Mouse (Mus musculus) midbrain, embryonic 11.5 days (tissue): ENCODE measurements around the gene Heatr6. TPM values are rescaled to one million over a fixed set of nuclear protein-coding genes. Genes with fewer than 3 reads are reported as not detected.

Experiments
- ATAC-seq: fragments of 200-750 bp; cut with Nextera tagmentation; 2 replicates; pipeline ENCODE4 v1.8.0; 2017; ENCODE audit warnings: moderate TSS enrichment, moderate library complexity; ENCODE audit not compliant: low FRiP score
- DNase-seq: peaks from one replicate; pipeline ENCODE4 v3.0.0; 2015; ENCODE audit warnings: low spot score; ENCODE audit errors: missing footprints
- H3K27ac ChIP-seq: fragments of 300-500 bp; sonication (generic); 2 replicates; pipeline ENCODE4 v1.5.1; 2014; ENCODE audit warnings: low read depth, low read length
- H3K27me3 ChIP-seq: fragments of 300-500 bp; sonication (generic); 2 replicates; pipeline ENCODE4 v1.6.1; 2014; ENCODE audit warnings: mild to moderate bottlenecking, low read length, moderate library complexity, mixed read lengths; ENCODE audit not compliant: control insufficient read depth, insufficient read depth
- H3K36me3 ChIP-seq: fragments of 300-500 bp; sonication (generic); 2 replicates; pipeline ENCODE4 v1.6.1; 2014; ENCODE audit warnings: mild to moderate bottlenecking, low read length, moderate library complexity, mixed read lengths; ENCODE audit not compliant: control insufficient read depth, insufficient read depth
- H3K4me1 ChIP-seq: fragments of 300-500 bp; sonication (generic); 2 replicates; pipeline ENCODE4 v1.6.1; 2014; ENCODE audit warnings: low read length; ENCODE audit not compliant: control insufficient read depth, insufficient read depth
- H3K4me2 ChIP-seq: fragments of 300-500 bp; sonication (generic); 2 replicates; pipeline ENCODE4 v1.6.1; 2014; ENCODE audit warnings: mild to moderate bottlenecking, moderate library complexity
- H3K4me3 ChIP-seq: fragments of 300-500 bp; sonication (generic); 2 replicates; pipeline ENCODE4 v1.5.1; 2014; ENCODE audit warnings: low read depth, low read length
- H3K9ac ChIP-seq: fragments of 300-500 bp; sonication (generic); 2 replicates; pipeline ENCODE4 v1.6.1; 2014; ENCODE audit warnings: low read length
- H3K9me3 ChIP-seq: fragments of 300-500 bp; sonication (generic); 2 replicates; pipeline ENCODE4 v1.6.1; 2016; ENCODE audit warnings: low read length; ENCODE audit not compliant: control insufficient read depth
- WGBS: fragments of 180-500 bp; shearing (Covaris S2); extraction: QIAGEN DNeasy Blood & Tissue Kit; methylation state at CpG from one replicate; pipeline ENCODE4 v1.1.7; 2014; 5-methylcytosine and 5-hydroxymethylcytosine counted together
- polyA plus RNA-seq: library from polyadenylated mRNA; unstranded; fragments of >200 nt; fragmentation: Nextera tagmentation; extraction: Ambion mirVana; gene quantifications from 2 replicates; pipeline ENCODE4 v1.2.1, GENCODE M21; 2014

Gene Heatr6
- polyA plus RNA-seq, 1 experiment from 2014 or later = 31.9 TPM

DNA sequence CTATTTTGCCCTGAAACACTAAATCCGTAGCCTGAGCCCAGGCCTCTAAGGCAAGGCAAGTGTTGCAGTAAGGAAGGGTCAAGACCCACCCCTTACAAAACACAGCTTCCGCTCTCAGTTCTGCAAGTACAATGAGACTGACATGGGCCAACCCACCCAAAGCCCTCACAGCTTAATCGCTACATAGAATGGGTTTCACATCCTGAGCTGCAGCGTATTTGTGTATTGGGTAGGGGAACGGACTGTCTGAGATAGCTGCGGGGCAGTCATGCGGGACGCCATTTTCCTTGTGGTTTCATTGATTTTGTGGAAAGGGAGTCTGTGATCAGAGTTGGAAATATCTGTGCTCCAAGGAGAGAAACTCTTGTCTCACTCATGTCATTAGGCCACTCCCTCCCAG lies 56.9 kb downstream of the Heatr6 start:
- Histone ChIP-seq H3K36me3 (no peaks in the 10 kb centered on the region), H3K4me2 (no peak overlapping the region), H3K9ac (no peak overlapping the region), H3K27me3 (no peaks in the 10 kb centered on the region), H3K4me1 (no peaks in the 10 kb centered on the region), H3K4me3 (no peak overlapping the region), H3K27ac (no peak overlapping the region), H3K9me3 (no peaks in the 10 kb centered on the region)
- ATAC-seq = no peak
- DNase-seq = no peak
- WGBS = 61% methylated on average over 8 of the region's 8 CpGs

DNA sequence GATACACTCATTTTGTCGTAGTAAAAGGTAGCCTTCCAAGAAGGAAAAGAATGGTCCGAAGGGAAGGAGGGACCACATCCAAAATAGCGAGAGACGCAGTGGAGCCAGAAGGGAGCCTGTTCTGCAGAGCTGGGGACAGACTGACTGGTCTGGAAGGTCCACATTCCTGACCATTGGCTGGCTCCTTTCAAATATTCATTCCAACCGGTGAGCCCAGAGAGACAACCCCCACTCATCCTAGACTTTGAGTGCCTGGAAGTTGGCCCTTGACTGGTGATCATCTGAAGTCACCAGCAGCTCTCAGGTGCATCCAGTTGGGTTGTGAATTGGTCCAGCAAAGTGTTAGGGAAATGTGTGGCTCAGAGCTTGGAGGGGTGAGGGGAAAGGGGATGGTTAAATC lies 61.7 kb downstream of the Heatr6 start:
- H3K9me3 ChIP-seq = no peaks in the 10 kb centered on the region
- no peak for ATAC-seq

DNA sequence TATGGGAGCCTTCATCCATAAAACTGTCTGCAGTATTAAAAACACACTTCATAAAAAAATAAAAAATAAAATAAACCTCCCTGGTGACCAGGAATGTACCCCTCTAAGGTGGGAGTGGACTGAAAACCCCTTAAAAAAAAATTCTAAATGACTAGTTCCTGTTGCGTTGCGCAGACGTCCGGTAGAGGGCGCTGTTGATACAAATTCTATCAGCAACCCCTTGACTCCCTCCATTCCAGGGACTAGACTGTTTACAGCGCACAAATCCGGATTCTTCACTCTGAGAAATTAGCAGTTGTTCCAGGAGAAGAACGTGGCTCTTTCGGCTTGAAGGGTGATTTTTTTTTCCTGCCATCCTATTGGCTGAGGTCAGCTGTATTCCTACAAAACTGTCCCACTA lies 62.1 kb downstream of the Heatr6 start:
- DNase-seq = peak; percentile 89
- H3K9ac ChIP-seq = no peak overlapping the region
- H3K27me3 ChIP-seq = no peaks in the 10 kb centered on the region
- no peaks in the 10 kb centered on the region for H3K4me1 ChIP-seq
- ATAC-seq = no peak
- no peak overlapping the region for H3K27ac ChIP-seq
- H3K4me3 ChIP-seq = no peak overlapping the region
- 12% methylated on average over 9 of the region's 9 CpGs for WGBS
- H3K36me3 ChIP-seq = no peaks in the 10 kb centered on the region
- no peaks in the 10 kb centered on the region for H3K9me3 ChIP-seq
- H3K4me2 ChIP-seq = no peak overlapping the region

More for the DNA sequence above, 61.7 kb downstream of the Heatr6 start:
- no peaks in the 10 kb centered on the region for H3K36me3 ChIP-seq
- no peak overlapping the region for H3K4me2 ChIP-seq
- no peak overlapping the region for H3K9ac ChIP-seq
- DNase-seq = no peak
- no peaks in the 10 kb centered on the region for H3K27me3 ChIP-seq
- H3K4me1 ChIP-seq = no peaks in the 10 kb centered on the region
- no peak overlapping the region for H3K27ac ChIP-seq
- 84% methylated on average over 5 of the region's 5 CpGs for WGBS
- H3K4me3 ChIP-seq = no peak overlapping the region

DNA sequence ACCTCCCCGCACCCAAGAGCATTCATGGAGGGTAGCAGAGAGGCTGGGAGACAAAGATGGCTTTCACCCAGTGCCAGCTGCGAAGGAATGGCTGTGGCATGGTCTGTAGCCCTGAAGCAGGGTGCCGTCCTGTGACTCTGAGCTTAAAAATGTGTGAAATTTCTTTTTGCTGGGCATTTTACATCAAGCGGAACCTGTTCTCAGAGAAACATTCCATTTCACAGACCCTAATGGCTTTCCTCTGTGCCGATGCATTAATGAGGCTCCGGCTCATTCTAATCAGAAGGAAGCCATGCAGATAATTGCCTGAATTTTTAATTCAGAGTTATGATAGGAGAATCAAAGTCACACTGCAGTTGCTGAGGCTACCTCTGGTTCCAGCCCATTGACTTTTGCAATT lies 63.6 kb downstream of the Heatr6 start:
- no peaks in the 10 kb centered on the region for H3K36me3 ChIP-seq
- 80% methylated on average over 6 of the region's 6 CpGs for WGBS
- no peak overlapping the region for H3K4me2 ChIP-seq
- H3K27me3 ChIP-seq = no peaks in the 10 kb centered on the region
- H3K4me1 ChIP-seq = no peaks in the 10 kb centered on the region
- H3K9ac ChIP-seq = no peak overlapping the region
- no peak overlapping the region for H3K27ac ChIP-seq
- no peak overlapping the region for H3K4me3 ChIP-seq
- no peak for ATAC-seq
- no peaks in the 10 kb centered on the region for H3K9me3 ChIP-seq
- no peak for DNase-seq

DNA sequence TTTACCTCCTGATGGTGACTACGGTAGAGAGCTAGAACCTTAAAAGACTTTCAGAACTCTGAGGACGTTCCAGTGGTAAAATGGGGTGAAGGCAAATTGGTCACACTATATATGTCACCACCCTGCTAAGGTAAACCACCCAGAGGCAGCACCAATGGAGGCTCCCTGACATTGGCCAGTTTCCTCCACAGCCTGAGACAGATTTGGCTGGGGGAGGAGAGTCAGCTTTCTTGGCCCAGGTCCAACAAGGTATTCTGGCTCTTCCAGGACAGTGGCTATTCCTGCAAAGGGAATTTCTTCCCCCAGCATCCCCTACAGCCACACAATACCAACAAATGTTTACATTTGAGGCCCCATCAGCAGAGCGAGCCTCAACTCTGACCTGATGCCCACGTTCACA lies 64.5 kb downstream of the Heatr6 start:
- no peak overlapping the region for H3K4me3 ChIP-seq

DNA sequence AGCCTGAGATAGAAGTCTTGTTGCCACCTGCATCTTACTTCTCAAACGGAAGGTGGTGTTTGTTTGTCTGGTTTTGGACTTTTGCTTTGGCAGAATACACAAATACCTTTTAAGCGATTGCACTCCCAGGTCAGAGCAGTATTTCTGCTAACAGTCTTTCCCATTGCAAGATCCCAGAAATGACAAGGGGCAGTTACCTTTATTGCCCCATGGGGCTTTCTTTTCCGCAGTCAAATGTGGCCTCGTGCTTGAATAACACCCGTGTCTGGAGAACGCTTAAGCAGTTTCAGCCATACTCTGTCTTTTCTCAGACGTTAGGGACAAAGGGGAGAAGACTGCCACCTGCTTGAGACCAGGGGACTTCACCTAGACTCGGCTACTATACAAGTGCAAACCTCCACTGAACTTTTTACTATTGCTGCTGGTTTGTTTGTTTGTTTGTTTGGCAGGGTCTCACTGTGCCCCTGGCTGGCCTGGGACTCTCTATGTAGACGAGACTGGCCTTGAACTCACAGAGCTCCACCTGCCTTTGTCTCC lies 65.2 kb downstream of the Heatr6 start:
- no peak for DNase-seq
- ATAC-seq = no peak
- no peak overlapping the region for H3K4me2 ChIP-seq
- H3K4me1 ChIP-seq = no peaks in the 10 kb centered on the region
- H3K4me3 ChIP-seq = no peak overlapping the region
- no peak overlapping the region for H3K9ac ChIP-seq
- WGBS = 65% methylated on average over 9 of the region's 9 CpGs
- no peaks in the 10 kb centered on the region for H3K36me3 ChIP-seq
- H3K27ac ChIP-seq = no peak overlapping the region
- no peaks in the 10 kb centered on the region for H3K9me3 ChIP-seq
- H3K27me3 ChIP-seq = no peaks in the 10 kb centered on the region

More for the DNA sequence above, 64.5 kb downstream of the Heatr6 start:
- no peaks in the 10 kb centered on the region for H3K27me3 ChIP-seq
- no peak overlapping the region for H3K9ac ChIP-seq
- no peak overlapping the region for H3K4me2 ChIP-seq
- no peaks in the 10 kb centered on the region for H3K36me3 ChIP-seq
- no peak overlapping the region for H3K27ac ChIP-seq
- H3K4me1 ChIP-seq = no peaks in the 10 kb centered on the region
- H3K9me3 ChIP-seq = no peaks in the 10 kb centered on the region
- ATAC-seq (no peak), DNase-seq (no peak)
- 76% methylated on average over 4 of the region's 4 CpGs for WGBS

DNA sequence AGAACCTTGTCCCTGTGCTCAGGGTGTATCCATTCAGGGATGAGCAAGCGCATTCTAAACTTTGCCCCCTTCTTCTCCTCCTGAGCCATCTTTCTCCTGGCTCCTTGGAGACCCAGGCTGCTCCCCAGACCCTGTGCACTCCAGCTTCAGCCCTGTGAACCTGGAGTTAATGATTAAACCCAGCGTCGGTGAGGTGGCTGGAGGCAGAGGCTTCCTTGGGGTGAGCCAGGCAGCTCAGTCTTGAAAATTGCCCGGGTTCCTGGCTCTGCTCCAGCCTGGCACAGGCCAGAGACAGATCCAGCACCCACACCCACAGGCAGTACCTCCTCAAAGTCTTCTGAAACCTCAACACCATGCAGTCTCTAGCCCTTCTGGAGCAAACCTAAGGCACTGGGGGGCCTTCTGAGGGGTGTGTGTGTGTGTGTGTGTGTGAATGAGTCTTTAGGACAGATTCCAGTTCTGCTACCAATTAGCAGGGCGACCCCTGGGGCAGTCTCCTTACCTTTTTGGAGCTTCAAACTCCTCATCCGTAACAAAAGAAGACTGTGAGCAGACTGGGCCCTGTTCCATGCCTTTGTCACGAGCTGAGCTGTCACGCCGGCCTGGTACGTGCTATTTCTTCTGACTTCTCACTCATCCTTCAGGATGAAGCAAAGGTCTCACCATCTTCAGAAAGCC lies 66.4 kb downstream of the Heatr6 start:
- H3K27ac ChIP-seq = no peak overlapping the region
- no peak overlapping the region for H3K9ac ChIP-seq
- DNase-seq (no peak), ATAC-seq (no peak)
- WGBS = 60% methylated on average over 10 of the region's 10 CpGs
- H3K36me3 ChIP-seq = no peaks in the 10 kb centered on the region
- no peak overlapping the region for H3K4me2 ChIP-seq
- H3K4me3 ChIP-seq = no peak overlapping the region
- H3K9me3 ChIP-seq = no peaks in the 10 kb centered on the region
- no peaks in the 10 kb centered on the region for H3K27me3 ChIP-seq
- no peaks in the 10 kb centered on the region for H3K4me1 ChIP-seq

DNA sequence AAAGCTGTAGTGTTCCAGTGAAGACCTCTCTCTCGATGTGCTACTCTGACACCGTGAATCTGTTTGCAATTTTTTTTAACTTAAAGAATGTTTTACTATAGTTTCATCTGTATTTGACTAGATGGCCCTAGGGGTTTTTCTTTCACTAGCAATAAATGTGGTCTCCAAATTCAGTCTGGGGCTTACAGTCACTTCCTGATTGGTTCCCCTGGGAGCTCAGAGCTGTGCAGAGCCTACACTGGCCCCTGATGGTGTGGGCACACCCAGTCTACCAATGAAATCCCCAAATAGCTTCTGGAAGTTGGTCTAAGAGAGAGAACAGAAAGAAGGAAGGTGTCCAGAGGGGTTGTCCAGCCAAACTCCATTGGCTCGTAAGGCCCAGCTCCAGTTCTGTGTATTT lies 72.6 kb downstream of the Heatr6 start:
- Histone ChIP-seq H3K9ac (no peak overlapping the region), H3K36me3 (no peaks in the 10 kb centered on the region), H3K4me2 (no peak overlapping the region), H3K4me3 (no peak overlapping the region), H3K9me3 (no peaks in the 10 kb centered on the region), H3K4me1 (no peaks in the 10 kb centered on the region), H3K27me3 (no peaks in the 10 kb centered on the region), H3K27ac (no peak overlapping the region)
- DNase-seq (no peak), ATAC-seq (no peak)
- WGBS = 91% methylated on average over 3 of the region's 3 CpGs

DNA sequence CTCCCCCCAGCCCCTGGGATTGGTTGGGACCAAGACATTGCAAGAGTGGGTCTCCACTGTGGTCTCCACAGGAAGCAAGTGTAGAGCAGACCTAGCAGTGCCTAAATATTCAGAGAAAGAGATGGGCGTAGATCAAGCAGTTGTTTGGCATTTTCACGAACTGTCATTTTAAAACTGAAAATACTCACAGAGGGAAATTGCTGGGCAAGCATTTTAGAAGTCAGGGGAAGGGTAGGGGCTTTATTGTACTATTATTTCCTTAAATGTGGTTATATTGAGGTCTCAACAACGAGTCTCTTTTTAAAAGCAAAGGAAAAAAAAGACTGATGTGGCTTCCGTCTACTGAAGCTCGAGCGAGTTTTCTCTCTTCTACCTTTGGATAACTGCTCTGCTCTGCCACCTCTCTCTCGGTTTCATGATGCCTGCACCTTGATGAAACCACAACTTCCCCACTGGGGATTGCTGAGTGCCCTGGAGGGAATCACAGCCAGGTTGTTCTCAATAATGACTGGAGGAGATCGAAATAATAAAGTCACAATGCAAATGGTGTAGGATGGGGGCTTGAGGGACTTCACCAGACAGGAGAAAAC lies 75.2 kb downstream of the Heatr6 start:
- Histone ChIP-seq H3K36me3 (no peaks in the 10 kb centered on the region), H3K4me1 (no peaks in the 10 kb centered on the region), H3K27ac (no peak overlapping the region), H3K9me3 (no peaks in the 10 kb centered on the region), H3K4me3 (no peak overlapping the region), H3K4me2 (no peak overlapping the region), H3K9ac (no peak overlapping the region), H3K27me3 (no peaks in the 10 kb centered on the region)
- DNase-seq (no peak), ATAC-seq (no peak)
- 82% methylated on average over 8 of the region's 8 CpGs for WGBS
